Mouse (Mus musculus): ENCODE measurements at regions not wholly inside any gene's neighbourhood (a gene's known extent, or its start where the extent isn't known, plus 50 kb on each side); places are given as distances from the start of the nearest gene placed in this dataset.
"Not testable (repeated sequence)": the region's sequence is repeated elsewhere in the genome, so short reads cannot be mapped to it uniquely, and the experiment has no call there.

- DNase-seq = no peak
Measured at GRCm38 (mm10) chr15:16909396-16909795, 180.8 kb downstream of the Cdh9 start.

GRCm38 (mm10) chr15:16909941-16910340 lies 181.4 kb downstream of the Cdh9 start:
- DNase-seq = not testable (repeated sequence)

- DNase-seq = no peak
Measured at GRCm38 (mm10) chr15:16914966-16915569, 186.5 kb downstream of the Cdh9 start.

- no peak for DNase-seq
Measured at GRCm38 (mm10) chr15:16923246-16923645, 194.7 kb downstream of the Cdh9 start.

- DNase-seq = no peak
Measured at GRCm38 (mm10) chr15:16933137-16933677, 204.7 kb downstream of the Cdh9 start.

- no peak for DNase-seq
Measured at GRCm38 (mm10) chr15:16934438-16934837, 205.9 kb downstream of the Cdh9 start.

- DNase-seq = not testable (repeated sequence)
Measured at GRCm38 (mm10) chr15:16975821-16976220, 247.3 kb downstream of the Cdh9 start.

GRCm38 (mm10) chr15:16990848-16991247 lies 262.3 kb downstream of the Cdh9 start:
- DNase-seq = no peak

- DNase-seq = no peak
Measured at GRCm38 (mm10) chr15:16995667-16996066, 267.1 kb downstream of the Cdh9 start.

- DNase-seq = no peak
Measured at GRCm38 (mm10) chr15:17006139-17006538, 277.6 kb downstream of the Cdh9 start.

- no peak for DNase-seq
Measured at GRCm38 (mm10) chr15:17007811-17008210, 279.3 kb downstream of the Cdh9 start.

GRCm38 (mm10) chr15:17048867-17049628 lies 320.5 kb downstream of the Cdh9 start:
- DNase-seq = no peak

GRCm38 (mm10) chr15:17069772-17070171 lies 341.2 kb downstream of the Cdh9 start:
- DNase-seq = no peak

GRCm38 (mm10) chr15:17084030-17084429 lies 355.5 kb downstream of the Cdh9 start:
- DNase-seq = no peak

- DNase-seq = no peak
Measured at GRCm38 (mm10) chr15:17088644-17089228, 360.2 kb downstream of the Cdh9 start.

- DNase-seq = peak; percentile 4 to 68
Measured at GRCm38 (mm10) chr15:17098927-17099326, 370.4 kb downstream of the Cdh9 start.

GRCm38 (mm10) chr15:17101182-17101581 lies 372.6 kb downstream of the Cdh9 start:
- no peak for DNase-seq

- no peak for DNase-seq
Measured at GRCm38 (mm10) chr15:17135721-17136120, 407.2 kb downstream of the Cdh9 start.

- no peak for DNase-seq
Measured at GRCm38 (mm10) chr15:17180164-17180563, 451.6 kb downstream of the Cdh9 start.

GRCm38 (mm10) chr15:17181358-17182022 lies 452.9 kb downstream of the Cdh9 start:
- DNase-seq = no peak

GRCm38 (mm10) chr15:17195439-17195838 lies 466.9 kb downstream of the Cdh9 start:
- DNase-seq = peak in 1 of 2 experiments; percentile 37

- DNase-seq = no peak
Measured at GRCm38 (mm10) chr15:17204739-17205138, 476.2 kb downstream of the Cdh9 start.

- DNase-seq = peak in 1 of 2 experiments; percentile 24
Measured at GRCm38 (mm10) chr15:17245096-17245495, 516.5 kb downstream of the Cdh9 start.
